Mouse (Mus musculus): ENCODE data around the gene Ubc. TPM values are rescaled to one million over a fixed set of nuclear protein-coding genes. Genes with fewer than 3 reads are reported as not detected.

Gene Ubc
- polyA plus RNA-seq, 1 experiment: 744 TPM

- DNase-seq (ENCODE audit: extremely low spot score in 1 of 2, low spot score in 1 of 2): no peak
Observed at GRCm38 (mm10) chr5:125383637-125384420, 6.2 kb downstream of the Ubc start.

GRCm38 (mm10) chr5:125382673-125383558 lies 7.1 kb downstream of the Ubc start:
- DNase-seq (ENCODE audit: extremely low spot score in 1 of 2, low spot score in 1 of 2): peak in 1 of 2 experiments; percentile 79

- no peak for DNase-seq (ENCODE audit: extremely low spot score in 1 of 2, low spot score in 1 of 2)
Observed at GRCm38 (mm10) chr5:125381954-125382672, 7.9 kb downstream of the Ubc start.

- DNase-seq (ENCODE audit: extremely low spot score in 1 of 2, low spot score in 1 of 2): no peak
Observed at GRCm38 (mm10) chr5:125378919-125379318, 11.1 kb downstream of the Ubc start.

GRCm38 (mm10) chr5:125377214-125377613 lies 12.8 kb downstream of the Ubc start:
- DNase-seq (ENCODE audit: extremely low spot score in 1 of 2, low spot score in 1 of 2): no peak

GRCm38 (mm10) chr5:125375871-125376270 lies 14.1 kb downstream of the Ubc start:
- no peak for DNase-seq (ENCODE audit: extremely low spot score in 1 of 2, low spot score in 1 of 2)

GRCm38 (mm10) chr5:125372027-125372426 lies 18.0 kb downstream of the Ubc start:
- no peak for DNase-seq (ENCODE audit: extremely low spot score in 1 of 2, low spot score in 1 of 2)

GRCm38 (mm10) chr5:125370950-125371693 lies 18.9 kb downstream of the Ubc start:
- DNase-seq (ENCODE audit: extremely low spot score in 1 of 2, low spot score in 1 of 2): no peak

- peak; percentile 63 to 87 for DNase-seq (ENCODE audit: extremely low spot score in 1 of 2, low spot score in 1 of 2)
Observed at GRCm38 (mm10) chr5:125368568-125368967, 21.4 kb downstream of the Ubc start.

GRCm38 (mm10) chr5:125368156-125368555 lies 21.8 kb downstream of the Ubc start:
- DNase-seq (ENCODE audit: extremely low spot score in 1 of 2, low spot score in 1 of 2): no peak

GRCm38 (mm10) chr5:125364851-125365429 lies 25.1 kb downstream of the Ubc start:
- no peak for DNase-seq (ENCODE audit: extremely low spot score in 1 of 2, low spot score in 1 of 2)

- DNase-seq (ENCODE audit: extremely low spot score in 1 of 2, low spot score in 1 of 2): no peak
Observed at GRCm38 (mm10) chr5:125363894-125364293, 26.1 kb downstream of the Ubc start.

GRCm38 (mm10) chr5:125360981-125361510 lies 29.0 kb downstream of the Ubc start:
- no peak for DNase-seq (ENCODE audit: extremely low spot score in 1 of 2, low spot score in 1 of 2)

- no peak for DNase-seq (ENCODE audit: extremely low spot score in 1 of 2, low spot score in 1 of 2)
Observed at GRCm38 (mm10) chr5:125360566-125360965, 29.4 kb downstream of the Ubc start.

- no peak for DNase-seq (ENCODE audit: extremely low spot score in 1 of 2, low spot score in 1 of 2)
Observed at GRCm38 (mm10) chr5:125358270-125358608, 31.8 kb downstream of the Ubc start.

GRCm38 (mm10) chr5:125357543-125358269 lies 32.3 kb downstream of the Ubc start:
- no peak for DNase-seq (ENCODE audit: extremely low spot score in 1 of 2, low spot score in 1 of 2)

- DNase-seq (ENCODE audit: extremely low spot score in 1 of 2, low spot score in 1 of 2): no peak
Observed at GRCm38 (mm10) chr5:125355650-125356049, 34.4 kb downstream of the Ubc start.

- no peak for DNase-seq (ENCODE audit: extremely low spot score in 1 of 2, low spot score in 1 of 2)
Observed at GRCm38 (mm10) chr5:125354885-125355492, 35.0 kb downstream of the Ubc start.

Data from frontal cortex, adult 2 months (tissue).